Mouse (Mus musculus): ENCODE data around the gene Epb41l3.

GRCm38 (mm10) chr17:69230131-69230621 lies 154.7 kb downstream of the Epb41l3 start:
- no peak for TF ChIP-seq GATA1 (IDR thresholded peaks at IDR 0.05; ENCODE audit: low read length)
- TF ChIP-seq TAL1 (IDR thresholded peaks at IDR 0.05; ENCODE audit: low read length), result no peak
